Mouse (Mus musculus): ENCODE measurements around the gene Fnbp1l. TPM values are rescaled to one million over a fixed set of nuclear protein-coding genes. Genes with fewer than 3 reads are reported as not detected.

Gene Fnbp1l
- total RNA-seq, 2 experiments from 2014 or later, result 3.6 to 6.9 TPM

GRCm38 (mm10) chr3:122515568-122516326 lies 103.8 kb downstream of the Fnbp1l start:
- Histone ChIP-seq H3K4me3 (peak overlapping the region; percentile 29), H3K27ac (peak overlapping the region; percentile 43; the same call in 1 of the 2 replicates)
- intact Hi-C loops (cut with DNase I), result no loop called here
- no peak for DNase-seq
- TF ChIP-seq CTCF (IDR thresholded peaks at IDR 0.05), result no peak

DNA sequence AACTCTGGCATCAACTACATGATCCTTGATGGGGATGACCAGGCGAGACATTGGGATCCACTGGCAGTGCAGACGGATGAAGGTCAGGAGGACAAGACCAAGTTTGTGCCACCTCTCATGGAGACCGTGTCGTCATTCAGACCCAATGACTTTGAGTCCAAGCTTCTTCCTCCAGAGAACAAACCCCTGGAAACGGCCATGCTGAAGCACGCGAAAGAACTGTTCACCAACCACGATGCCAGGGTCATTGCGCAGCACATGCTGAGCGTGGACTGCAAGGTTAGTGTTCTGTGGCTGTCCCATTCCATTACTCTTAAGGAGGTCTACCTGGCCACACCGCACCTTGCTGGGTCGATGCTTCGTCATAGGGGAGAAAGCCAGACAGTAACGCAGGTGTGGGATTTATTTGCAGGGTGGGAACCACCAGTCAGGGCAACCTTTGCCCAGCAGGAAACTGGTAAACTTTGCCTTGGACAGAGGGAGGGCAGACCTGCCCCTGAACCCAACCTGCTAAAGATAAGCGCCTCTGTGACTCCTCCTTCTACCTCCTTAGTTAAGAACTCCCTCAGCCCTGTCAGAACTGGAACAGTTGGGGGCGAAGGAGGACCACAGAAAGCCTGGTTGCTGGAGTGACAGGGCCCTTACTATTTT lies 106.7 kb downstream of the Fnbp1l start:
- TF ChIP-seq CTCF (IDR thresholded peaks at IDR 0.05), result no peak
- Histone ChIP-seq H3K27ac (peak overlapping the region; percentile 70; the same call in 1 of the 2 replicates), H3K4me3 (peak overlapping the region; percentile 47)
- intact Hi-C loops (cut with DNase I), result no loop called here
- no peak for DNase-seq

- TF ChIP-seq CTCF (IDR thresholded peaks at IDR 0.05), result no peak
- DNase-seq, result no peak
- Histone ChIP-seq H3K27ac (peak overlapping the region; percentile 70), H3K4me3 (peak overlapping the region; percentile 47)
- intact Hi-C loops (cut with DNase I), result no loop called here
Observed at GRCm38 (mm10) chr3:122511721-122512619, 107.5 kb downstream of the Fnbp1l start.

- TF ChIP-seq CTCF (IDR thresholded peaks at IDR 0.05), result no peak
- Histone ChIP-seq H3K27ac (peak overlapping the region; percentile 70), H3K4me3 (peak overlapping the region; percentile 47)
- intact Hi-C loops (cut with DNase I), result no loop called here
- DNase-seq, result no peak
Observed at GRCm38 (mm10) chr3:122510932-122511331, 108.6 kb downstream of the Fnbp1l start.

GRCm38 (mm10) chr3:122510240-122510750 lies 109.2 kb downstream of the Fnbp1l start:
- intact Hi-C loops (cut with DNase I), result no loop called here
- DNase-seq, result no peak
- H3K4me3 ChIP-seq, result no peak overlapping the region; the same call in 1 of the 2 replicates
- peak overlapping the region; percentile 70 for H3K27ac ChIP-seq
- TF ChIP-seq CTCF (IDR thresholded peaks at IDR 0.05), result no peak

GRCm38 (mm10) chr3:122509534-122510239 lies 109.8 kb downstream of the Fnbp1l start:
- intact Hi-C loops (cut with DNase I), result loop anchor here (1.0 kb wide), 1 partner anchor 129 kb away; no protein-coding TSS in a partner anchor
- peak overlapping the region; percentile 70 for H3K27ac ChIP-seq
- peak; percentile 76 for DNase-seq
- H3K4me3 ChIP-seq, result no peak overlapping the region; the same call in 1 of the 2 replicates
- TF ChIP-seq CTCF (IDR thresholded peaks at IDR 0.05), result no peak

GRCm38 (mm10) chr3:122509084-122509483 lies 110.4 kb downstream of the Fnbp1l start:
- peak; percentile 83 for TF ChIP-seq CTCF (IDR thresholded peaks at IDR 0.05)
- Histone ChIP-seq H3K4me3 (no peak overlapping the region), H3K27ac (peak overlapping the region; percentile 70)
- peak; percentile 75 for DNase-seq
- intact Hi-C loops (cut with DNase I), result loop anchor here (1.0 kb wide), 1 partner anchor 129 kb away; no protein-coding TSS in a partner anchor

GRCm38 (mm10) chr3:122507826-122508225 lies 111.7 kb downstream of the Fnbp1l start:
- no peak for DNase-seq
- Histone ChIP-seq H3K4me3 (no peak overlapping the region), H3K27ac (no peak overlapping the region)
- intact Hi-C loops (cut with DNase I), result no loop called here
- no peak for TF ChIP-seq CTCF (IDR thresholded peaks at IDR 0.05)

GRCm38 (mm10) chr3:122506343-122506916 lies 113.1 kb downstream of the Fnbp1l start:
- no peak for DNase-seq
- intact Hi-C loops (cut with DNase I), result no loop called here
- no peak for TF ChIP-seq CTCF (IDR thresholded peaks at IDR 0.05)
- Histone ChIP-seq H3K4me3 (no peak overlapping the region), H3K27ac (0 out of 2 replicates have a peak overlapping the region, but pooled peaks have one; percentile 5)

DNA sequence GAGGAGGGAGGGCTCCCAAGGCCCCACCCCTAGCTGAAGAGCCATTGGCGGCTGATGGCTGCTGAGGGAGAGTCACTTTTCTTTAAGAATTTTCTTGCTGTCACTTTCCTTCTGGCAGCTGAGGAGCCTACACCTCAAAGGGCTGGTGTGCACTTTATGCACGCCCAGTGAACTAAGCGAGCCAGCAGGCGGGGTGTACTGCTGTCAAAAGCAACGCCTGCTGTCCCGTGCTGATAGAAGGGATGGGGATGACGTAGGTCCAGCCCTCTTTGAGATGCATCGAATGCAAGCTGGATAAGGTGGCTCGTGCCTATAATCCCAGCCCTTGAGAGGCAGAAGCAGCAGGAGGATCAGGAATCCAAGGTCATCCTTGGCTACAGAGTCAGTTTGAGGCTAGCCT lies 118.6 kb downstream of the Fnbp1l start:
- intact Hi-C loops (cut with DNase I), result no loop called here
- DNase-seq, result no peak
- Histone ChIP-seq H3K27ac (no peak overlapping the region), H3K4me3 (no peak overlapping the region)
- TF ChIP-seq CTCF (IDR thresholded peaks at IDR 0.05), result no peak

DNA sequence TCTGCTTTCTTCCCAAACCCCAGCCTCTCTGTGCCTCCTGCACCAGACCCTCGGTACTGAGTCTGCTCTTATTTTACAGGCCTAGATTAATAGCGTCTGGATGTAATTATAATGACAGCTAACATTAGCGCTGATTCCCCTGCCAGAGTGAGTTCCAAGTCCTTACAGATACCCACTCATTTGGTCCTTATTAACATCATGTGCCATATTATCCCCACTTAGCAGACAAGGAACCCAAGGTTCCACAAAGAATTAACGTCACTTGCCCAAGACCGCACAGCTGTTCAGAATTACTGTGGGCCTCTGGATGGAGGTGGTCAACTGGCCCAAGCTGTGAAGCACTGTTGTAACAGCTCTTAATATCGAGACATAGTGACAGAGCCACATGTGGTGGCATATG lies 119.9 kb downstream of the Fnbp1l start:
- intact Hi-C loops (cut with DNase I), result no loop called here
- no peak overlapping the region for H3K4me3 ChIP-seq
- no peak for DNase-seq
- no peak for TF ChIP-seq CTCF (IDR thresholded peaks at IDR 0.05)
- H3K27ac ChIP-seq, result no peak overlapping the region

All from gastrocnemius, adult 2 months (tissue).